Mouse (Mus musculus) neural tube, embryonic 11.5 days (tissue): Measurements from ENCODE around the gene Gpx5. TPM values are rescaled to one million over a fixed set of nuclear protein-coding genes. Genes with fewer than 3 reads are reported as not detected.

ENCODE experiments used
- ATAC-seq: fragments of 200-750 bp; cut with Nextera tagmentation; 2 replicates; pipeline ENCODE4 v1.8.0; 2017; ENCODE audit warnings: moderate number of reproducible peaks, mild to moderate bottlenecking, moderate TSS enrichment, moderate library complexity; ENCODE audit not compliant: insufficient read depth, low FRiP score, low TSS enrichment
- DNase-seq: peaks from one replicate; pipeline ENCODE4 v3.0.0-alpha.2; 2015; ENCODE audit warnings: low spot score
- H3K27ac ChIP-seq: fragments of 300-500 bp; sonication (generic); 2 replicates; pipeline ENCODE4 v1.5.1; 2014; ENCODE audit warnings: low read depth, mild to moderate bottlenecking, low read length
- H3K27me3 ChIP-seq: fragments of 300-500 bp; sonication (generic); 2 replicates; pipeline ENCODE4 v1.6.1; 2014; ENCODE audit warnings: mild to moderate bottlenecking, low read length, mixed read lengths; ENCODE audit not compliant: control insufficient read depth, insufficient read depth
- H3K36me3 ChIP-seq: fragments of 300-500 bp; sonication (generic); 2 replicates; pipeline ENCODE4 v1.6.1; 2014; ENCODE audit warnings: mild to moderate bottlenecking, low read length, moderate library complexity, mixed read lengths; ENCODE audit not compliant: control insufficient read depth, insufficient read depth
- H3K4me1 ChIP-seq: fragments of 300-500 bp; sonication (generic); 2 replicates; pipeline ENCODE4 v1.6.1; 2014; ENCODE audit warnings: low read length, mixed read lengths; ENCODE audit not compliant: control insufficient read depth, insufficient read depth
- H3K4me2 ChIP-seq: fragments of 300-500 bp; sonication (generic); 2 replicates; pipeline ENCODE4 v1.6.1; 2014; ENCODE audit warnings: low read depth, mild to moderate bottlenecking, moderate library complexity
- H3K4me3 ChIP-seq: fragments of 300-500 bp; sonication (generic); 2 replicates; pipeline ENCODE4 v1.5.1; 2014; ENCODE audit warnings: low read depth, low read length
- H3K9ac ChIP-seq: fragments of 300-500 bp; sonication (generic); 2 replicates; pipeline ENCODE4 v1.6.1; 2014; ENCODE audit warnings: mild to moderate bottlenecking, low read length
- H3K9me3 ChIP-seq: fragments of 300-500 bp; sonication (generic); 2 replicates; pipeline ENCODE4 v1.6.1; 2016; ENCODE audit warnings: low read length; ENCODE audit not compliant: control insufficient read depth
- WGBS: fragments of 180-500 bp; shearing (Covaris S2); extraction: QIAGEN DNeasy Blood & Tissue Kit; methylation state at CpG from one replicate; pipeline ENCODE4 v1.1.7; 2014; 5-methylcytosine and 5-hydroxymethylcytosine counted together
- polyA plus RNA-seq: library from polyadenylated mRNA; unstranded; fragments of >200 nt; fragmentation: Nextera tagmentation; extraction: Ambion mirVana; gene quantifications from 2 replicates; pipeline ENCODE4 v1.2.1, GENCODE M21; 2014

The Gpx5 gene
- polyA plus RNA-seq, 1 experiment from 2014 or later, result not detected

DNA sequence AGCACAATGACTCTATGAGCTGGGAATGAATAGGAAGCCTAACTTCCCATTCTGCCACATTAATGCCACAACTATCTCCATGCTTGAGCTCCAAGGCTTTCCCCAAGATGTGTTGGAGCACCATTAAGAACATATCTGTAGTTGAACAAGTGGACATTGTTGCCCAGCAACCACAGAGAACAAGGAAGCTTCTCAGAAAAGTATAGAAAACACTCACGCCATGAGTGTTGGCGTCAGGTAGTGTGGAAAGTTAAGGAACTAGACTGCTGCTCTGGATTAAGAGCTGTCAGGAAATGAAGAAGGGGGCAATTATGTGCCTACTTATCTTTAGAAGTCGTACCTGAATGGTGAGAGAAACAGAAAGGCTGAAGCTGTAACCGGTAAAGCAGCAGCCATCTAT, 21.4 kb upstream of the Gpx5 start:
- no peaks in the 10 kb centered on the region for H3K9me3 ChIP-seq
- H3K9ac ChIP-seq, result no peak overlapping the region

DNA sequence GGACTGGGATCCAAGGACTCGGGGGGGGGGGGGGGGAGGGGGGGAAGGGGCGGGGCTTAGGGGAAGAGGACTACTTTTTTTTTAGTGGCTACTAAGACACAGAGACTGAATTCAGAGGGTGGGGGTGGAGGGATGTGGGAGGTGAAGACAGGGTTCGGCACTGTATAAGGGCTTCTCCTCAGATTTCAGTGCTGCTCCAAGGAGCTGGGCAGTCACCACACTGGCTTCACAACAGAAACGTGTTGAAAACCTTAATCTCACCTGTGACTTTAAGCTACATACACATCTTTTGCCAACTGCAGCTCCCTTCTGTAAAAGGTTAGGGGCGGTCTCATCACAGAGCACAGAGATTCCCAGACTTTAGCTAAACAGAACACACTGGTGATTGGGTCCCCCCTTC, 20.3 kb upstream of the Gpx5 start:
- Histone ChIP-seq H3K4me3 (no peak overlapping the region), H3K36me3 (no peaks in the 10 kb centered on the region), H3K9ac (no peak overlapping the region), H3K4me2 (no peak overlapping the region), H3K4me1 (no peaks in the 10 kb centered on the region), H3K27me3 (no peaks in the 10 kb centered on the region), H3K27ac (no peak overlapping the region), H3K9me3 (no peaks in the 10 kb centered on the region)
- WGBS, result 43% methylated on average over 4 of the region's 5 CpGs
- DNase-seq (no peak), ATAC-seq (no peak)

More for the DNA sequence above, 21.4 kb upstream of the Gpx5 start:
- Histone ChIP-seq H3K27ac (no peak overlapping the region), H3K4me3 (no peak overlapping the region), H3K4me1 (no peaks in the 10 kb centered on the region), H3K27me3 (no peaks in the 10 kb centered on the region), H3K36me3 (no peaks in the 10 kb centered on the region), H3K4me2 (no peak overlapping the region)
- DNase-seq (no peak), ATAC-seq (no peak)
- WGBS, result 85% methylated on average over 4 of the region's 4 CpGs

DNA sequence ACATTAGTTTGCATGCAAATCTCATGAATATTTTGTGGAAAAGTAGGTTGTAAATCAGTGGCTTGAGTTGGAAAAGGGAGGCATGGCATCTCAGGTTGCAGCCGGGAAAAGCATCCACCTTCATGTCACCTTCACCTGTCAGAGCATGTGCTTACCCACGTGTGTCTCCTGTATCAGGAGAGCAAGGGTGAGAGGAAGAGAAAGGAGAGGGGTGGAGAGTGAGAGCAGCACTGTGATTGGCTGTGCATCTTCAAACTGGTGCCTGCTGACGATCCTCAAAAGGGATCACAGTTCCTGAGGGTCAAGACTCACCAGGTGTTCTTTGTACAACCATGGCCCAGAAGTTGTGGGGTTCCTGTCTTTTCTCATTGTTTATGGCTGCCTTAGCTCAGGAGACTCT, 19.4 kb upstream of the Gpx5 start, which contains the start of gene Gpx6:
Gpx6 (plus strand) TSS at position 200 of the 400 bp plus-strand sequence.
- no peak within 1 kb of the TSS for H3K4me3 ChIP-seq
- H3K4me2 ChIP-seq, result no peak within 1 kb of the TSS
- H3K9me3 ChIP-seq, result no peaks in the 10 kb centered on the region
- H3K9ac ChIP-seq, result no peak within 1 kb of the TSS
- no peaks in the 10 kb centered on the region for H3K36me3 ChIP-seq
- no peaks in the 10 kb centered on the region for H3K27me3 ChIP-seq
- DNase-seq (no peak), ATAC-seq (no peak)
- H3K27ac ChIP-seq, result no peak within 1 kb of the TSS
- no peaks in the 10 kb centered on the region for H3K4me1 ChIP-seq
- WGBS, result 14% methylated on average over 3 of the region's 3 CpGs

DNA sequence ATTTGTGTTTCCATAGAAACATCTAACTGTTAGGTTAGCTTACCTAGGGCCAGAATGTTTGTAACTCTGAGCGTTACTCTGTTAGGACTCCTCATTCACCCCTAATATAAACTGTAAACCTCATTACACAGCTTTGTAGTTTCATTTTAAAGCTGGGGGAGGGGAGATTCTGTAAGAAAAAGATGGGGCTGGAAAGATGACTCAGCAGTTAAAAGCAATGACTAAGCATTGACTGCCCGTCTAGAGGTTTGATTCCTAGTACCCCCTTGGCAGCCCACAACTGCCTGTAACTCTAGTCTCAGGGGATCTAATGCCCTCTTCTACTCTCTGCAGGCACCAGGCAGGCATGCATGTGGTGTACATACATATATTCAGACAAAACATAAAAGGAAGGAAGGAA, 17.3 kb upstream of the Gpx5 start:
- no peak overlapping the region for H3K9ac ChIP-seq
- DNase-seq, result no peak
- H3K4me3 ChIP-seq, result no peak overlapping the region
- H3K27ac ChIP-seq, result no peak overlapping the region
- no peak for ATAC-seq
- WGBS, result 77% methylated on average over 2 of the region's 2 CpGs
- H3K4me2 ChIP-seq, result no peak overlapping the region
- no peaks in the 10 kb centered on the region for H3K4me1 ChIP-seq
- H3K27me3 ChIP-seq, result no peaks in the 10 kb centered on the region
- H3K9me3 ChIP-seq, result no peaks in the 10 kb centered on the region
- H3K36me3 ChIP-seq, result no peaks in the 10 kb centered on the region

DNA sequence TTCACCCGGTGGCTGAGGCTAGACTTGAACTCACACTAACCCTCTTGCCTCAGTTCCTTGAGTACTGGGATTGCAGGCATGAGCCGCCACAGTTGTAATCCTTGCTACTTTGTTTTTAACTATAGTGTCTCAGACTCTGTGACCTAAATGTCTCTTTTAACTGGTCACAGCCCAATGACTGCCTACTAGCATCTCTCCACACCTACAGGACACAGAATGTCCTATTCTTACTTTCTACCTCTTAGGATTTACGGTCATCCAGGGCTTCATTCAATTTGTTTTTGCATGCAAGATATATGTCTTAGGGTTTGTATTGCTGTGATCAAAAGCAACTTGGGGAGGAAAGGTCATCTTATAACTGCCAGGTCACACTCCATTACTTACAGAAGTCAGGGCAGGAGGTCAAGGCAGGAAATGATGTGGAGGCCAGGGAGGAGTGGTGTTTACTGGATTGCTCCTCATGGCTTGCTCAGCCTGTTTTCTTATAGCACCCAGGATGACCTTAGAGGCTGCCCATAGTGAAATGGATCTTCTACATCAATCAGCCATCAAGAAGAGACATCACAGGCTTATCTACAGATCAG, 12.0 kb upstream of the Gpx5 start:
- no peak overlapping the region for H3K4me3 ChIP-seq
- H3K9ac ChIP-seq, result no peak overlapping the region
- WGBS, result 65% methylated on average over 3 of the region's 3 CpGs
- no peaks in the 10 kb centered on the region for H3K9me3 ChIP-seq
- H3K4me1 ChIP-seq, result no peaks in the 10 kb centered on the region
- no peaks in the 10 kb centered on the region for H3K27me3 ChIP-seq
- no peak overlapping the region for H3K4me2 ChIP-seq
- DNase-seq (no peak), ATAC-seq (no peak)
- no peak overlapping the region for H3K27ac ChIP-seq
- no peaks in the 10 kb centered on the region for H3K36me3 ChIP-seq

DNA sequence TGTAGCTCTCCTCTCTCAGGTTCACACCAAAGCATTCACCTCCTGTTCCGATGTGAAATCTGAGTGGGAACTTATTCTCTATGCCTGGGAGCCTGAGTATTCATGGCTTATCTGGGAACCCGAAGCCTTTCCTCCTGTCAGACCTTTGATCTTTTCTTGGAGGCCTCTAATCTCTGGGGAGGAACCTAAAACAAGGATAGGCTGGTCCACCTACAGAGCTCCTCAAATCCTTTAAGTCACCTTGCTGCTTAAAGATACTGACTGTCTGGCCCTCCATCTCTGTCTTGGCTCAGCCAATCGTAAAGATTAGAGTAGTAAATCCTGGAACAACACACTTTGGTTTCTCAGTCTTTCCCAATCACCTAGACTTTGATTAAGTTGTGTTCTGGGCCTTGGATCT, 6.0 kb upstream of the Gpx5 start:
- Histone ChIP-seq H3K36me3 (no peaks in the 10 kb centered on the region), H3K4me1 (no peaks in the 10 kb centered on the region), H3K9ac (no peak overlapping the region), H3K27ac (no peak overlapping the region), H3K4me3 (no peak overlapping the region), H3K4me2 (no peak overlapping the region), H3K27me3 (no peaks in the 10 kb centered on the region), H3K9me3 (no peaks in the 10 kb centered on the region)
- DNase-seq, result no peak
- WGBS, result 56% methylated on average over 3 of the region's 3 CpGs
- no peak for ATAC-seq

DNA sequence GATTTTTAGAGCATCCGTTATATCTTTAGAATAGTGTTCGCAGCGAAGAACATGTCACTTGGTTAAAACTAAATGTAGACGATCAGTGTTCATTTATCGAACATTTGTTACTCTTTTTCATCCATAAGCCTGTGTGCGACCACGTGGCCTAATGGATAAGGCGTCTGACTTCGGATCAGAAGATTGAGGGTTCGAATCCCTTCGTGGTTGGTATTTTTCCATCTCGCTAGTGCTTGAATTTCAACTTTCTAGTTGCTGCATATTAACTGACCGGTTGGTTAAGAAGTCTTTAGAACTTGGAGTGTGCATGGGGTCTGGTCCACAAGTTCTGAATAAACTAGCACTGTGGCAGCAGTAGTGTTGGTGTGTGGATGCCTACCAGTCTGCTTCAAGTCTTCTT, 13.0 kb downstream of the Gpx5 start:
- no peaks in the 10 kb centered on the region for H3K4me1 ChIP-seq
- under 1% methylated on average over 13 of the region's 13 CpGs for WGBS
- no peak overlapping the region for H3K27ac ChIP-seq
- no peaks in the 10 kb centered on the region for H3K27me3 ChIP-seq
- H3K4me2 ChIP-seq, result peak overlapping the region; percentile 60
- H3K36me3 ChIP-seq, result no peaks in the 10 kb centered on the region
- H3K9me3 ChIP-seq, result no peaks in the 10 kb centered on the region
- ATAC-seq (peak; percentile 72), DNase-seq (peak; percentile 77)
- peak overlapping the region; percentile 28; the same call in 1 of the 2 replicates for H3K9ac ChIP-seq
- H3K4me3 ChIP-seq, result peak overlapping the region; percentile 45

DNA sequence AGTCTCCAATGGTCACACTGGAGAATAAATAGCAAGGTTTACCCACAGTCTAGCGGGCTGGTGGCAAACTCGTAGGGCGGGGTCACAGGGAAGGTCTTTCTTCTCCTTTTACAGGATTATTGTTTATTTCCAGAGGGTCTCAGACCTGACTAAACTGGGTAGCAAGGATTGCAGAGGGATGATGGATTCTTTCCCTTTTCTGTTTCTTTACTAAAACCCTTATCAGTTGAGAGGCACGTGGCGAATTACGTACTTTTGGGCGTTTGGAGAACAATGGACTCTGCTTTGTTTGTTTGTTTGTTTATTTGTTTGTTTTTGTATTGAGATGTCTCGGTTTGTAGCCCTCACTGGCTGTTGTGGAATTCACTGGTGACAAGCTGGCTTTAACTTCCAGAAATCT, 13.5 kb downstream of the Gpx5 start:
- H3K9ac ChIP-seq, result peak overlapping the region; percentile 28; the same call in 1 of the 2 replicates
- H3K4me3 ChIP-seq, result peak overlapping the region; percentile 45
- ATAC-seq, result peak; percentile 13; the same call in 1 of the 2 replicates
- H3K4me2 ChIP-seq, result peak overlapping the region; percentile 60
- no peaks in the 10 kb centered on the region for H3K9me3 ChIP-seq
- 10% methylated on average over 8 of the region's 8 CpGs for WGBS
- no peaks in the 10 kb centered on the region for H3K4me1 ChIP-seq
- H3K27ac ChIP-seq, result no peak overlapping the region
- no peaks in the 10 kb centered on the region for H3K36me3 ChIP-seq
- no peak for DNase-seq
- H3K27me3 ChIP-seq, result no peaks in the 10 kb centered on the region

DNA sequence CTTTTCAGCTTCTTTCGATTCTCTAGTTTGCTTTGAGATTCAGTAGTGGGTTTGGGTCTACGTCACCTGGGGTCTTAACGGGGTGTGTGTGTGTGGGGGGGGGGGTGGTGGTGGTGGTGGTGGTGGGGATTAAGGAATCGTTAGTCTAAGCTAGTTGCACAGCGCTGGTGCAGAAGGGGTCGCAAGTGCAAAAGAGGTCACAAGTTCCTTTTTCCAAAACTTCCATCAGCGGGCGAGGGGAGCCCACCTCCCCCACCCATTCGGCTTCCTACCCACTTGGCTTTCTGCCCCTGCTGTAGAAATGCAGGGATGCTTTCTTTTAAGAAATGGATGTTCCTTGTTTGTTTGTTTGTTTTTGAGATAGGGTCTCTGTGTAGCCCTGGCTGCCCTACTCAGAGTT, 16.0 kb downstream of the Gpx5 start:
- H3K36me3 ChIP-seq, result no peaks in the 10 kb centered on the region
- H3K27me3 ChIP-seq, result no peaks in the 10 kb centered on the region
- ATAC-seq (no peak), DNase-seq (peak; percentile 30)
- under 1% methylated on average over 9 of the region's 9 CpGs for WGBS
- H3K9ac ChIP-seq, result peak overlapping the region; percentile 69
- peak overlapping the region; percentile 63 for H3K4me3 ChIP-seq
- H3K4me2 ChIP-seq, result peak overlapping the region; percentile 63
- no peak overlapping the region for H3K27ac ChIP-seq
- no peaks in the 10 kb centered on the region for H3K4me1 ChIP-seq
- no peaks in the 10 kb centered on the region for H3K9me3 ChIP-seq
